Mouse (Mus musculus): ENCODE results near the gene Zrsr1. TPM values are rescaled to one million over a fixed set of nuclear protein-coding genes. Genes with fewer than 3 reads are reported as not detected.

Gene Zrsr1
- total and polyA plus RNA-seq, 3 experiments, result 4.0 to 9.3 (median 4.8) TPM

DNA sequence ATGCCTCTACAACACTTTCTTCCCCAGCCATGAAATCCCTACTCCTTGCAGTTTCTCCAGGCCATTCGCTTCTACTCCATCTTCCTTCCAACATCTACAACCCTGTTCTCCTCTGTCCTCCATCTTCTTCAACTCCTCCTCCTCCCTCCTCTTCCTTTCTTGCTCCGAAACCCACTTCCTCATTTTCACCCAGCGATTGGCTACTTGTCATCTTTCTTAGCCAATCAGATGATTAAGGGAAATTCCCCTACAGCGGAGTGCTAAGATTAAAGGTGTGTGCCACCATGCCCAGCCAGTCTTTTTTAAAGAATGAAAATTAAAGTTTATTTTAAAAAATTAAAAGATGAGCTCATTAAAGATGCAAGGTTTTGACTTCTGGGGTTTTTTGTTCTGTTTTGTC is 46.1 kb downstream of the Zrsr1 start:
- H3K27me3 ChIP-seq (replicated peaks), result no peaks in the 10 kb centered on the region
- H3K9ac ChIP-seq (ENCODE audit: insufficient read depth, low read depth), result no peak overlapping the region
- no peak overlapping the region for H3K4me2 ChIP-seq (ENCODE audit: insufficient read depth, low read depth, poor library complexity, severe bottlenecking)
- TF ChIP-seq TCF12 (IDR thresholded peaks at IDR 0.05; ENCODE audit: low read depth, low read length), result no peak
- peaks cover 6% of the 10 kb centered on the region for H3K9me3 ChIP-seq (replicated peaks; ENCODE audit: low read length)
- peaks cover 0 to 7% of the 10 kb centered on the region in 2 experiments; a peak in 1 of 4 replicates for H3K4me1 ChIP-seq (ENCODE audit: control insufficient read depth in 1 of 2, insufficient read depth in 2 of 2)
- in situ Hi-C loops (cut with MboI; ENCODE audit: low pct_ligation_motif_present, low pct_unique_long_range_greater_than_20kb, low sequenced_read_pairs), result no loop called here
- no peak overlapping the region for H3K27ac ChIP-seq (ENCODE audit: insufficient read depth, low read depth)
- H3K4me3 ChIP-seq (replicated peaks in 1 of 3; ENCODE audit: low read depth in 2 of 3, low read length in 2 of 3, poor library complexity in 1 of 3), result no peak overlapping the region
- dilution Hi-C loops (cut with MboI; ENCODE audit: extremely low pct_ligation_motif_present, extremely low pct_unique_long_range_greater_than_20kb, low sequenced_read_pairs), result no loop called here
- DNase-seq (ENCODE audit: extremely low read depth), result peak; percentile 31
- H3K36me3 ChIP-seq (replicated peaks in 1 of 2; ENCODE audit: control insufficient read depth in 1 of 2, insufficient read depth in 1 of 2, low read length in 1 of 2), result peaks cover 0 to 3% of the 10 kb centered on the region in 2 experiments
- H3K79me2 ChIP-seq (replicated peaks; ENCODE audit: control insufficient read depth, extremely low read depth, insufficient read depth, poor library complexity, severe bottlenecking), result no peaks in the 10 kb centered on the region

DNA sequence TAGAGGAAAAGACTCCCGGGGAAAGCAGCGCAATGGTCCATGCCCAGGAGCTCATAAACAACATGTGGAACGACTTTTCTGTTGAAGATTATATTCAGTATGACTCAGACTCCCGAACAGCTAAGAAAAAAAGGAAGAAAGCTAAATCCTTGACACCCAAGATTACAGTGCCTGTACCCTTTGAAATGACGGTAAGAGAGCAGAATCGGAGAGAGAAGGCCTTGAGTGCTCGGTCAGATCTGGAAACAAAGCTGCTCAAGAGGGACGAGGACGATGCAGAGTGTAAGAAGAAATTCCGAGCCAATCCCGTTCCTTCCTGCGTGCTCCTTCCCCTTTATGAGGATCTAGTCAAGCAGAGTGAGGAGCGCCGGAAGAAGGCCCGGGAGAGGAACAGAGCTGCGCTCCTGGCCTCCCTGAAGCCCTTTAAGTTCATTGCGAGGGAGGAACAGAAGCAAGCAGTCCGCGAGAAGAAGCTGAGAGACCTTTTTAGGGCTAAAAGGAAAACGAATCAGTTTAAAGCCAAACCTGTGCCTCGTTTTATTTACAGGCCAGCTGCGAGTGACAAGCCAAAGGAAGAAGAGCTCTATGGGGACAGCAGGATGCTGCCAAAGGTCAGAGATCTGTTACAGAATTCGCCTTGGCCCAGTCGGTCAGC is 48.4 kb downstream of the Zrsr1 start:
- no peak for TF ChIP-seq RAD21 (IDR thresholded peaks at IDR 0.05; ENCODE audit: low read depth, low read length)
- dilution Hi-C loops (cut with MboI; ENCODE audit: extremely low pct_ligation_motif_present, extremely low pct_unique_long_range_greater_than_20kb, low sequenced_read_pairs), result no loop called here
- Histone ChIP-seq H3K4me1 (ENCODE audit: control insufficient read depth in 1 of 2, insufficient read depth in 2 of 2) (peaks cover 0 to 13% of the 10 kb centered on the region in 2 experiments; a peak in 2 of 4 replicates), H3K9me3 (replicated peaks; ENCODE audit: low read length) (peaks cover 6% of the 10 kb centered on the region), H3K4me3 (replicated peaks in 1 of 3; ENCODE audit: low read depth in 2 of 3, low read length in 2 of 3, poor library complexity in 1 of 3) (no peak overlapping the region), H3K36me3 (replicated peaks in 1 of 2; ENCODE audit: control insufficient read depth in 1 of 2, insufficient read depth in 1 of 2, low read length in 1 of 2) (peaks cover 0 to 3% of the 10 kb centered on the region in 2 experiments), H3K27me3 (replicated peaks) (no peaks in the 10 kb centered on the region), H3K4me2 (ENCODE audit: insufficient read depth, low read depth, poor library complexity, severe bottlenecking) (no peak overlapping the region), H3K79me2 (replicated peaks; ENCODE audit: control insufficient read depth, extremely low read depth, insufficient read depth, poor library complexity, severe bottlenecking) (no peaks in the 10 kb centered on the region), H3K27ac (ENCODE audit: insufficient read depth, low read depth) (no peak overlapping the region), H3K9ac (ENCODE audit: insufficient read depth, low read depth) (no peak overlapping the region)
- in situ Hi-C loops (cut with MboI; ENCODE audit: low pct_ligation_motif_present, low pct_unique_long_range_greater_than_20kb, low sequenced_read_pairs), result no loop called here
- DNase-seq (ENCODE audit: extremely low read depth), result no peak

DNA sequence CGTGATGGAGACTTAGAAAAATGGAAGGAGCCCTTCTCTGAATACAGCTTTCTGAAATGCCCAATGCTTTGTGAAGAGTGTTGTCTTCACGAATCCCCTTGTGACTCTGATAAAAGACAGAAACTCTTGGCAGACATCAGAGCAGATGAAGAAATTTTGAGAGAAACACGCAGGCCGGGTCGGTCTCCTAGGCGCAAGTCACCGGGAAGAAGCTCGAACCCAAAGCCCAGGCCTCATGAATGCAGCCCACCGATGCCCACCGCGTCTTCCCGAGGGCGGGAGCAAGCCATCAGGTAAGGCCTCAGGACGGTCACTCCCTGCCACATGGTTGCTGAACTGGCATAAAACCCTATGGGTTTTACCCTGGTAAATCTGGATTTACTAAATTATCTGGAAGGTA is 49.0 kb downstream of the Zrsr1 start:
- no peak overlapping the region for H3K4me3 ChIP-seq (replicated peaks in 1 of 3; ENCODE audit: low read depth in 2 of 3, low read length in 2 of 3, poor library complexity in 1 of 3)
- peaks cover 0 to 13% of the 10 kb centered on the region in 2 experiments; a peak in 2 of 4 replicates for H3K4me1 ChIP-seq (ENCODE audit: control insufficient read depth in 1 of 2, insufficient read depth in 2 of 2)
- no peaks in the 10 kb centered on the region for H3K79me2 ChIP-seq (replicated peaks; ENCODE audit: control insufficient read depth, extremely low read depth, insufficient read depth, poor library complexity, severe bottlenecking)
- H3K27me3 ChIP-seq (replicated peaks), result no peaks in the 10 kb centered on the region
- dilution Hi-C loops (cut with MboI; ENCODE audit: extremely low pct_ligation_motif_present, extremely low pct_unique_long_range_greater_than_20kb, low sequenced_read_pairs) (no loop called here), in situ Hi-C loops (cut with MboI; ENCODE audit: low pct_ligation_motif_present, low pct_unique_long_range_greater_than_20kb, low sequenced_read_pairs) (no loop called here)
- H3K27ac ChIP-seq (ENCODE audit: insufficient read depth, low read depth), result no peak overlapping the region
- H3K9me3 ChIP-seq (replicated peaks; ENCODE audit: low read length), result peaks cover 6% of the 10 kb centered on the region
- no peak for DNase-seq (ENCODE audit: extremely low read depth)
- no peak overlapping the region for H3K4me2 ChIP-seq (ENCODE audit: insufficient read depth, low read depth, poor library complexity, severe bottlenecking)
- TF ChIP-seq ZMIZ1 (IDR thresholded peaks at IDR 0.05; ENCODE audit: low read depth, low read length), result no peak
- TF ChIP-seq MXI1 (IDR thresholded peaks at IDR 0.05; ENCODE audit: low read depth, low read length), result no peak
- no peak for TF ChIP-seq NRF1 (IDR thresholded peaks at IDR 0.05; ENCODE audit: low read depth, low read length)
- no peak for TF ChIP-seq CHD1 (IDR thresholded peaks at IDR 0.05; ENCODE audit: low read depth, low read length)
- TF ChIP-seq TCF12 (IDR thresholded peaks at IDR 0.05; ENCODE audit: low read depth, low read length), result no peak
- TF ChIP-seq PAX5 (IDR thresholded peaks at IDR 0.05; ENCODE audit: low read length), result no peak
- TF ChIP-seq TBP (conservative IDR thresholded peaks at IDR 0.05; ENCODE audit: low read depth, low read length), result no peak
- no peak for TF ChIP-seq NELFE (IDR thresholded peaks at IDR 0.05; ENCODE audit: low read depth, low read length)
- TF ChIP-seq ZKSCAN1 (IDR thresholded peaks at IDR 0.05; ENCODE audit: borderline replicate concordance, low read depth, low read length), result no peak
- TF ChIP-seq RAD21 (IDR thresholded peaks at IDR 0.05; ENCODE audit: low read depth, low read length), result no peak
- H3K9ac ChIP-seq (ENCODE audit: insufficient read depth, low read depth), result no peak overlapping the region
- peaks cover 0 to 3% of the 10 kb centered on the region in 2 experiments for H3K36me3 ChIP-seq (replicated peaks in 1 of 2; ENCODE audit: control insufficient read depth in 1 of 2, insufficient read depth in 1 of 2, low read length in 1 of 2)

Measured in CH12.LX (cell line).